Mouse (Mus musculus): ENCODE results near the gene Cmbl. TPM values are rescaled to one million over a fixed set of nuclear protein-coding genes. Genes with fewer than 3 reads are reported as not detected.

Cmbl gene
- polyA plus RNA-seq, 1 experiment = 5.3 TPM

DNA sequence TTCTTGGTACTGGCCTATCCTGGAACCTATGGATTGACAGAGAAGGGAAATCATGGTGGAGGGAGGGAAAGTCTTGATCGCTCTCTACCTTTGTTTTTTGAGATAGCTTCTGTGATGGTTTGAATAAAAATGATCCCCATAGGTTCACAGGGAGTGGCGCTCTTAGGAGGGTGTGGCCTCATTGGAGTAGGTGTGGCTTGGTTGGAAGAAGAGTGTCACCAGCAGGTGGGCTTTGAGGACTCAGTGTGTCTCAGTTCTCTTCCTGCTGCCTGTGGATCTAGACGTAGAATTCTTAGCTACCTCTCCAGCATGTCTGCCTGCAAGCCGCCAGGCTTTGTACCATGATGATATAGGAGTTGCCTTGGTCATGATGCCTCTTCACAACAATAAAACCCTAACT, 3.2 kb upstream of the Cmbl start:
- Histone ChIP-seq H3ac (ENCODE audit: control insufficient read depth, insufficient read length, low read depth) (no peak overlapping the region), H3K79me2 (ENCODE audit: control insufficient read depth, insufficient read depth) (no peaks in the 10 kb centered on the region), H3K79me3 (ENCODE audit: low read depth) (no peaks in the 10 kb centered on the region), H3K4me3 (ENCODE audit: insufficient read depth, poor library complexity, severe bottlenecking) (no peak overlapping the region), H3K27me3 (ENCODE audit: control insufficient read depth, insufficient read depth, insufficient read length) (no peaks in the 10 kb centered on the region), H3K36me3 (ENCODE audit: control insufficient read depth, insufficient read depth) (no peaks in the 10 kb centered on the region)
- TF ChIP-seq FOSL1 (IDR thresholded peaks at IDR 0.05; ENCODE audit: insufficient read depth, low read length, poor library complexity, severe bottlenecking) (no peak), USF1 (IDR thresholded peaks at IDR 0.05; ENCODE audit: low read depth) (no peak), MAX (IDR thresholded peaks at IDR 0.05) (no peak), CTCF (IDR thresholded peaks at IDR 0.05; ENCODE audit: control insufficient read depth, insufficient read depth, insufficient read length) (no peak), MYOG (IDR thresholded peaks at IDR 0.05; ENCODE audit: control insufficient read depth, extremely low read depth, insufficient read length) (no peak), CEBPB (IDR thresholded peaks at IDR 0.05; ENCODE audit: low read depth) (no peak), MYOD1 (IDR thresholded peaks at IDR 0.05; ENCODE audit: control insufficient read depth, insufficient read length, low read depth) (no peak)

GRCm38 (mm10) chr15:31562847-31563246, 2.3 kb upstream of the Cmbl start:
- no peak for TF ChIP-seq CEBPB (IDR thresholded peaks at IDR 0.05; ENCODE audit: low read depth)
- TF ChIP-seq CTCF (IDR thresholded peaks at IDR 0.05; ENCODE audit: control insufficient read depth, insufficient read depth, insufficient read length) = no peak
- no peak for TF ChIP-seq USF1 (IDR thresholded peaks at IDR 0.05; ENCODE audit: low read depth)
- TF ChIP-seq MAX (IDR thresholded peaks at IDR 0.05) = no peak
- TF ChIP-seq MYOG (IDR thresholded peaks at IDR 0.05; ENCODE audit: control insufficient read depth, extremely low read depth, insufficient read length) = no peak
- TF ChIP-seq FOSL1 (IDR thresholded peaks at IDR 0.05; ENCODE audit: insufficient read depth, low read length, poor library complexity, severe bottlenecking) = no peak
- no peak for TF ChIP-seq MYOD1 (IDR thresholded peaks at IDR 0.05; ENCODE audit: control insufficient read depth, insufficient read length, low read depth)
- Histone ChIP-seq H3K79me2 (ENCODE audit: control insufficient read depth, insufficient read depth) (no peaks in the 10 kb centered on the region), H3K4me3 (ENCODE audit: insufficient read depth, poor library complexity, severe bottlenecking) (no peak overlapping the region), H3ac (ENCODE audit: control insufficient read depth, insufficient read length, low read depth) (no peak overlapping the region), H3K36me3 (ENCODE audit: control insufficient read depth, insufficient read depth) (no peaks in the 10 kb centered on the region), H3K27me3 (ENCODE audit: control insufficient read depth, insufficient read depth, insufficient read length) (no peaks in the 10 kb centered on the region), H3K79me3 (ENCODE audit: low read depth) (no peaks in the 10 kb centered on the region)

- Histone ChIP-seq H3K79me2 (ENCODE audit: control insufficient read depth, insufficient read depth) (no peaks in the 10 kb centered on the region), H3K27me3 (ENCODE audit: control insufficient read depth, insufficient read depth, insufficient read length) (no peaks in the 10 kb centered on the region), H3ac (ENCODE audit: control insufficient read depth, insufficient read length, low read depth) (no peak overlapping the region), H3K4me3 (ENCODE audit: insufficient read depth, poor library complexity, severe bottlenecking) (no peak overlapping the region), H3K36me3 (ENCODE audit: control insufficient read depth, insufficient read depth) (no peaks in the 10 kb centered on the region), H3K79me3 (ENCODE audit: low read depth) (no peaks in the 10 kb centered on the region)
- no peak for TF ChIP-seq MYOG (IDR thresholded peaks at IDR 0.05; ENCODE audit: control insufficient read depth, extremely low read depth, insufficient read length)
- no peak for TF ChIP-seq MYOD1 (IDR thresholded peaks at IDR 0.05; ENCODE audit: control insufficient read depth, insufficient read length, low read depth)
- no peak for TF ChIP-seq CEBPB (IDR thresholded peaks at IDR 0.05; ENCODE audit: low read depth)
- no peak for TF ChIP-seq CTCF (IDR thresholded peaks at IDR 0.05; ENCODE audit: control insufficient read depth, insufficient read depth, insufficient read length)
- TF ChIP-seq FOSL1 (IDR thresholded peaks at IDR 0.05; ENCODE audit: insufficient read depth, low read length, poor library complexity, severe bottlenecking) = no peak
- no peak for TF ChIP-seq USF1 (IDR thresholded peaks at IDR 0.05; ENCODE audit: low read depth)
- no peak for TF ChIP-seq MAX (IDR thresholded peaks at IDR 0.05)
Measured at GRCm38 (mm10) chr15:31563577-31564546, 1.3 kb upstream of the Cmbl start.

DNA sequence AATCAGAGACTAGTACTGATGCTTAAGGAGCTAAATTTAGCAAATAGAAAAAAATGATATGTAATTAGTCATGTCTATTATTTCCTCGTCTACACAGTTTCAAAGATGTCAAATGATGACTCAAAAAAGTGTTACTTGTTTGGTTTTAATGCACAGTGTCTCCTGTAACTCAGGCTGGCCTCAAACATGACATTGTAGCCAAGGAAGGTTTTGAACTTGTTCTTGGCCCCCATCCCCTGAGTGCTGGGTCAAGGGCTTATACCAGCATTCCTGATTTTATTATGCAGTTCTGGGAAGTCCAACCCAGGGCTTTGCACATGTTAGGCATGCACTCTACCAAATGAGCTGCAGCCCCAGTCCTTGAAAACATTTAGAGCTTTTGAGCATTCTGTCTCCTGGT, 597 bp downstream of the Cmbl start:
- H3K36me3 ChIP-seq (ENCODE audit: control insufficient read depth, insufficient read depth) = no peaks in the 10 kb centered on the region
- H3K4me3 ChIP-seq (ENCODE audit: insufficient read depth, poor library complexity, severe bottlenecking) = no peak overlapping the region
- TF ChIP-seq MYOD1 (IDR thresholded peaks at IDR 0.05; ENCODE audit: control insufficient read depth, insufficient read length, low read depth) = no peak

DNA sequence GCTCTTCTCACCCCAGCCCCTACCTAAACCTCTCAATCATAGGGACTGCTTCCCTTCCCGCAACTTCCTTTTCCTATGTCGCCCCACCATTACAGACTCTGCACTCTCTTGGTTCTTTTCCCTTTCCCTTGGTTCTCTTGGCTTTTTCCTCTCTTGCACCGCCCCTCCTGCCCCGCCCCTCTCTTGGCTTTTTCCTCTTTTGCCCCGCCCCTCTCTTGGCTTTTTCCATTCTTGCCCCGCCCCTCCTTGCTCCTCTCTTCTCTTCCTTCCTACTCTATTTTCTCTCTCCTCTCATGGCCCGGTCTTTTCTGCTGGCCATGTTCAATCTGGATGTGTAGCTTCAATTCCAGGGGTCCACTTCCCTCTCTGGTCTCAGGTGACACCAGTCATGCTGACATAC, 2.2 kb downstream of the Cmbl start:
- no peaks in the 10 kb centered on the region for H3K79me2 ChIP-seq (ENCODE audit: control insufficient read depth, insufficient read depth)
- H3K79me3 ChIP-seq (ENCODE audit: low read depth) = no peaks in the 10 kb centered on the region
- no peak overlapping the region for H3K4me3 ChIP-seq (ENCODE audit: insufficient read depth, poor library complexity, severe bottlenecking)
- H3K27me3 ChIP-seq (ENCODE audit: control insufficient read depth, insufficient read depth, insufficient read length) = no peaks in the 10 kb centered on the region
- H3ac ChIP-seq (ENCODE audit: control insufficient read depth, insufficient read length, low read depth) = no peak overlapping the region
- TF ChIP-seq MYOG (IDR thresholded peaks at IDR 0.05; ENCODE audit: control insufficient read depth, extremely low read depth, insufficient read length) = no peak
- no peak for TF ChIP-seq USF1 (IDR thresholded peaks at IDR 0.05; ENCODE audit: low read depth)
- no peak for TF ChIP-seq CTCF (IDR thresholded peaks at IDR 0.05; ENCODE audit: control insufficient read depth, insufficient read depth, insufficient read length)
- TF ChIP-seq MAX (IDR thresholded peaks at IDR 0.05) = no peak
- no peak for TF ChIP-seq CEBPB (IDR thresholded peaks at IDR 0.05; ENCODE audit: low read depth)
- TF ChIP-seq MYOD1 (IDR thresholded peaks at IDR 0.05; ENCODE audit: control insufficient read depth, insufficient read length, low read depth) = no peak
- TF ChIP-seq FOSL1 (IDR thresholded peaks at IDR 0.05; ENCODE audit: insufficient read depth, low read length, poor library complexity, severe bottlenecking) = no peak
- H3K36me3 ChIP-seq (ENCODE audit: control insufficient read depth, insufficient read depth) = no peaks in the 10 kb centered on the region

More for the DNA sequence above, 597 bp downstream of the Cmbl start:
- H3K79me3 ChIP-seq (ENCODE audit: low read depth) = no peaks in the 10 kb centered on the region
- H3K79me2 ChIP-seq (ENCODE audit: control insufficient read depth, insufficient read depth) = no peaks in the 10 kb centered on the region
- no peaks in the 10 kb centered on the region for H3K27me3 ChIP-seq (ENCODE audit: control insufficient read depth, insufficient read depth, insufficient read length)
- H3ac ChIP-seq (ENCODE audit: control insufficient read depth, insufficient read length, low read depth) = no peak overlapping the region

Data from C2C12 (cell line).